Mouse (Mus musculus): ENCODE results near the gene Gm266.
"Not testable (repeated sequence)": the region's sequence is repeated elsewhere in the genome, so short reads cannot be mapped to it uniquely, and the experiment has no call there.

Gene Gm266

DNA sequence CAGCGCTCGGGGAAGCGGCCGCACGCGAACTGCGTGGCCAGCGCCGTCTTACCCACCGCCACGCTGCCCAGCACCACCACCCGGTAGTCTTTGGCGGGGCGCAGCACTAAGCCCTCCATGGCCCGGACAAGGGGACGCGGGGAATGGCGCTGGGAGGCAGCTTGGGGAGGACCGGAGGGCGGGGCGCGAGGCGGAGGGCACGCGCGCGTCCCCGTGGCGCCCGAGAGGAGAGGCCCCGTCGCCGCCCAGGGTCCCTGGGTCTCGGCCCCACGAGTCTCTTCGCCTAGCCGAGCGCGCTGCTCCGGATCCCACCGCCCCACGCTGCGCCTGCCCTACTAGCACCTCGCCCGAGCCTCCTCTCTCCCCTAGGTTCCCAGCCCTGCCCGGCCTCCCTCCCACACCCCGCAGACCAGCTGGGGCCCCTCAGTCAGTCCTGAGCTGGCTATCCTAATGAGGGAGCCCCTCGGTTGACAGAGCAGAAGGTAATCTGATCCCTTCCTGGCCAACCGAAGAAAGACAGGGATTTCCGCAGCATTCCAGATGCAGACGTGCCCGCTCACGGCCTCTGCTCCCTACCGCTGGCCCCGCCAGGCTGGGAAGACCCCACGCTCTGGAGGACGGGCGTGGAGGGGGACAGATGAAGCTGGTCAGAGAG lies at the start of gene Gm266:
Gene Gm266 (minus strand): TSS at position 172 of the 655 bp plus-strand sequence.
- peak in 1 of 2 experiments; percentile 38 for DNase-seq

- DNase-seq = no peak
These were observed 49.7 kb upstream of the Gm266 start for GRCm38 (mm10) chr12:111535281-111535680.

- DNase-seq = no peak
These were observed 47.6 kb upstream of the Gm266 start for GRCm38 (mm10) chr12:111533096-111533794.

GRCm38 (mm10) chr12:111529192-111529591 lies 43.6 kb upstream of the Gm266 start:
- no peak for DNase-seq

GRCm38 (mm10) chr12:111527643-111528281 lies 42.1 kb upstream of the Gm266 start:
- DNase-seq = no peak

GRCm38 (mm10) chr12:111524883-111525282 lies 39.3 kb upstream of the Gm266 start:
- no peak for DNase-seq

- DNase-seq = no peak
These were observed 38.8 kb upstream of the Gm266 start for GRCm38 (mm10) chr12:111524469-111524868.

GRCm38 (mm10) chr12:111520994-111521393 lies 35.4 kb upstream of the Gm266 start:
- no peak for DNase-seq

DNA sequence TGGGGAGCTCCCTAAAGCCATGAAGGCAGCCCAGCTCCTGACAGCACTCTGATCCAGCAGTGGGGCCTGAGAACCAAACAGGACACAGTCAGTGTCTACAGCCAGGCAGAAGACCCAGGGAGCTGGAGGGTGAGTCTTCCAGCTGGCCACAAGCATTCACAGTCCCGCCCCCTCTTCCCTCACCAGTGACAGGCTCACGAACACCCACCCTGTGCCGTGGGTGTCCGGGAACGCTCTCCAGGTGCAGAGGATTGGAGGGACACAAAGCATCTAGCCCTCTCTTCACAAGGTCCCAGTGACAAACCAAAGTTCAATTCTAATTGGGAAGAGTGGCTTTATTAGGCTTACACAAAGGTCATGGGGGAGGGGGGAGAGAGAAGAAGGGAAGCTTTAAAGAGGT lies 34.2 kb upstream of the Gm266 start:
- no peak for DNase-seq

- DNase-seq = no peak
These were observed 32.8 kb upstream of the Gm266 start for GRCm38 (mm10) chr12:111518391-111518790.

DNA sequence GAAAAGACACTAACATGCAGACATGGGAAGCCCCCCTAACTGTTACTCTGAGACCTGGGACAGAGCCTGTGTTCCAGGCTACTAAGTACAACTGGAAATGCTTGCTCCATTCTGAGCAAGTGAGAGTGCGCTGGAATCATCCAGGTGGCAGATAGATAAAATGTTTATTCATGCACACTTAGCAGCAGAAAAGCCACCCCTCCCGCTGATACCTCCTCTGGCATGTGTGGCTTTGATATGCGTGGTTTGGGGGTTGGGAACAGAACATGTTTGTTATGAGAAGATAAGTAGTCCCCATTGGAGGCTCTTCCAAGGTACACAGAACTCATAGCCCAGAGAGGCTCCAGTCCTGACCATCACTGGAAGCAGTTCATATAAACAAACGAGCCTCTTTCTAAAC lies 32.3 kb upstream of the Gm266 start:
- DNase-seq = no peak

DNA sequence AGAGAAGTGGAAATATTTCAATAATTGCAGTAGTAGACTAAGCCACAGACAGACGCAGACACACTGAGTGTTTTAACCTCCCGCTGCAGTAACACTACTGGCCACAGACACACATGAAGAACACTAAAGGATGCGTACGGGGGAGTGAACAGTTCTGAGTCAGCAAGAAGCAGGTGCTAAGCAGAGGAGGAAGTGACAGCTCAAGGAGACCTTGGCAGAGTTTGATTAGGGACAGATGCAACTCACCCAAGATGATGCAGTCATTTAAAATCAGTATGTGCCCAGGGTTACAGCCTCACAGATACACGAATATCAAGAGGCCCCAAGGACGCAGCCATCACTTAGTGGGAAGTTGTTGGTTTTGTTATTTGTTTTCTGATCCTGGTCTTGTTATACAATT lies 31.2 kb upstream of the Gm266 start:
- no peak for DNase-seq

DNA sequence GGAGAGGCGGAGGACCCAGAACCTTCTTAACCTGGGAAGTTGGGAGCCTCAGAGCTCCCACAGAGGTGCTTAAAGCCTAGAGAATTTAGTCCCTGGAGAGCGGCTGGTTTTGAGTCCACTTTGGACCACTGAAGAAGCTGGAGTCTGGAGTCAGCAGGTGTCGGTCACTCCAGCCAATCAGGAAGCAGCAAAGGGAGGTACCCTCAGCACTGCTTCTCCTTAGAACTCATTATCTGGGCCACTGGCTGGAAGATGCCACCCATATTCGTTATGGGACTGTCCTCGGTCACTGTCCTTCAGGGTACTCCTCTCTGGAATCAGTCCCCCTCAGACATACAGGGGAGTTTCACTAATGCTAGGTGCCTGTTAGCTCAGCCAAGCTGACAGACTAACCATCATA lies 30.3 kb upstream of the Gm266 start:
- DNase-seq = no peak

GRCm38 (mm10) chr12:111514874-111515649 lies 29.4 kb upstream of the Gm266 start:
- no peak for DNase-seq

DNA sequence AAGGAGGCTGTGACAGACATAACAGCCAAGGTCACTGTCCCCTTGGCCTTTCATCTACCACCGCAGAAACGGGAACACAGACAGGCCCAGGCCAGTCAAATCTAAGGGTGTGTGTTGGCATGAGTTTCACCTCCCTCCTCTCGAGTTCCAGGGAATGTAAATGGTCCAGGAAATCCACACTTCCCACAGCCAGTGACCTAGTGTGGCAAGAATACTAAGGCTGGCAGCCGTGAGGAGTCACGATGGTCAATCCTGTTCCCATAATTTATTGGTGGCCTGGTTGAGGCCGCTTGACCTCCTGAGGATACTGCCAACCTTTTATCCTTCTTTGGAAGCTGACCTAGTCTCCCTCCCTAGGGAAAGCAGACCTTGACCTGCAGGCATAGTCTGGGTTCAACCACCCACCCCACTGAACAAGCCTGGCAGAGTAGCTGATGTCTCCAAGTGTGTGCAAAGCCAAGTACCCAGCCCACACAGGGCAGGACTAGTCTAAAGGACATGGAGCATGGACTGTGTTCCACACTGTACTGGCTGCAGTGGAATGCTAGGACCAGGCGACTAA lies 28.7 kb upstream of the Gm266 start:
- DNase-seq = peak in 1 of 2 experiments; percentile 30

DNA sequence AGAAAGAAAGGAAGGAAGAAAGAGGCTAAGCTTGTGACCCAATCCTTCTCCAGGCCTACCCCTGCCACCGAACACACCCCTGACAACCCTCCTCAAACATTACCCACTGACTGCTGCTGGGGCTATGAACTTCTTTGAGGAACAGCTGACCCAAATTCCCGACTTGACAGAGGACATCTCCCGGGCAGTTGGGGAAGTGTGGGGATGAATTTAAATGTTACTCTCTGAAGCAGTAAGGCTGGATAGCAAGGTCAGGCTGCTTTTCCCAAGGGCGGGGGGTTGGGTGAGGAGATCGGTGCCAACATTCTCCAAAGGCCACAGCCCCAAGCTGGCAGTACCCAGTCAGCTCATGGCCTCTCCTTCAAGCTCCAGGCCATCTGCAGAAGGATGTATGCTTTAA lies 28.1 kb upstream of the Gm266 start:
- peak in 1 of 2 experiments; percentile 48 for DNase-seq

DNA sequence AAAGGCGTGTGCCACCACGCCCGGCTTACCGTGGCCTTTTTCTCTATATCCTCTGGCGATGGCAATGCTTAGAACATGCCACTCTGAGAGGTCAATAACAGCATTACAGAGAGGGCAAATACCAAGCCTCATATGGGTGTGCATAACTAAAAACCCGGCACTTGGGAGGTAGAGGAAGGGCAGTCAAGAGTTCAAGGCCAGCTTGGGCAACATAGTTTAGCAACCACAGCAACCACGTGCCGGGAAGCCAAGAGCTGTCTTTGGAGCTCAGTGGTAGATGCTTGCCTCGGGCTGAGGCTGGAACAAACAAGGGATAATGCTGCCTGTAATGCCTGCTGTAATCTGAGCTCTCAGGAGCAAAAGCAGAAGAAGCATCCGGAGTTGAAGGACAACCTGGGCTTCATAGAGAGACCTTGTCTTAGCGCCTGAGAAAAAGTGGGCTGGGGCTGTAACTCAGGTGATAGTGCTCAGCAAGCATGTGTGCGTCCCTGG lies 27.0 kb upstream of the Gm266 start:
- no peak for DNase-seq

DNA sequence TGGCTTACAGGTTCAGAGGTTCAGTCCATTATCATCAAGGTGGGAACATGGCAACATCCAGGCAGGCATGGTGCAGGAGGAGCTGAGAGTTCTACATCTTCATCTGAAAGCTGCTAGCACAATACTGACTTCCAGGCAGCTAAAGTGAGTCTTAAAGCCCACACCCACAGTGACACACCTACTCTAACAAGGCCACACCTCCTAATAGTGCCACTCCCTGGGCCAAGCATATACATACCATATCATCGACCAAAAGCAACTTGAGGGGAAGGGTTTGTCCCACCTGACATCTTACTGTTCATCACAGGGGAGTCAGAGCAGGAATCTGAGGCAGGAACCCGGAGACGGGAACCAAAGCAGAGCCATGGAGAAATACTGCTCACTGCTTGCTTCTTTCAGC lies 22.8 kb upstream of the Gm266 start:
- not testable (repeated sequence) for DNase-seq

DNA sequence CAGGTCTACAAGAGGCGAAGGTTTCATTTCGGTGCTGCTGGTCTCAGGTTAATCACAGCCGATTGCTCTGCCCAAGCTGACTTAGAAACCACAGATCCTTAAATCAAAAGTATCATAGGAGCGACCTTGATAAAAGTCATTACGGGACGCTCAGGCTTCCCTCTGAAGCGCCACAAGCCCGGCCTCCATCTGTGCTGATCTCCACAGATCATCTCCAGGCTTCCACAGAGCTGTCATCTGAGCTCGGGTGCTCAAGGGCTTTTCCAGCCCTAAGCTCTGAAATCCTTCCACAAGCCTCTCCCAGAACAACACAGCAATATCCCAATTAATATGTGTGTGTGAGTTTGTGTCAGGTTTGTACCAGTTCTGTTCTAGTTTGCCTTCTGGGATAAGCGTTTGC lies 22.3 kb upstream of the Gm266 start:
- no peak for DNase-seq

DNA sequence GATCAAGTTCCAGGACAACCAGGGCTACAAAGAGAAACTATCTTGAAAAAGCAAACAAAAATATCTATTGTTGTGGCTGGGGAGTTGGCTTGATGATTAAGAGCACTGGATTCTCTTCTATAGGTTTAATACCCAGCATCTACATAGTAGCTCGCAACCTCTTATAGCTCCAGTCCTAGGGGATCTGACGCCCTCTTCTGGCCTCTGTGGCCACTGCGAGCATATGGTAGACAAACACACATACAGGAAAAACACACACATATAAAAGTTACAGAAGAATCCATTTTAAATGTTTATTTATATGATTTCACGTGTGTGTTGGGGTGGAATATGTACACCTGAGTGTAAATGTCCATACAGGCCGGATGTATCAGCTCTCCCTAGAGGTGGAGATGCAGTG lies 21.4 kb upstream of the Gm266 start:
- DNase-seq = no peak

GRCm38 (mm10) chr12:111504904-111505303 lies 19.3 kb upstream of the Gm266 start:
- DNase-seq = peak; percentile 97 to 99

DNA sequence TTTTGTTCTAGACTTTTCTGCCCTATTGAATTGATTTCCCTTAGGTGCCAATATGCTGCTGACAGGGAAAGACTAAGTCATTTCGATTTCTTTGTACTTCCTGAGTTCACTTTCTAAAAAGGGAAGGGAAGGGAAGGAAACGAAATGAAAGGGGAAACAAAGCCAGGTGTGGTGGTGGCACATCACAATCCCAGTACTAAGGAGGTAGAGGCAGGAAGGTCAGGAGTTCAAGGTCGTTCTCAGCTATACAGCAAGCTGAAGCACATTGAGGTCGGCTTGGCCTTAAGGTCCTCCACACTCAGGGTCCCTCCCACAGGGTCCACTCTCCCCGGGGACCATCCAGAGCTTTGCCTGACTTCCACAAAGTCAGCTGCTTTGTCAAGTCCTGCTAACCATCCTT lies 17.9 kb upstream of the Gm266 start:
- peak in 1 of 2 experiments; percentile 26 for DNase-seq

GRCm38 (mm10) chr12:111503063-111503567 lies 17.5 kb upstream of the Gm266 start:
- no peak for DNase-seq

Measured in cerebellum, postnatal 10 days (tissue).